Mouse (Mus musculus): ENCODE measurements around the gene Itga1.

Gene Itga1

DNA sequence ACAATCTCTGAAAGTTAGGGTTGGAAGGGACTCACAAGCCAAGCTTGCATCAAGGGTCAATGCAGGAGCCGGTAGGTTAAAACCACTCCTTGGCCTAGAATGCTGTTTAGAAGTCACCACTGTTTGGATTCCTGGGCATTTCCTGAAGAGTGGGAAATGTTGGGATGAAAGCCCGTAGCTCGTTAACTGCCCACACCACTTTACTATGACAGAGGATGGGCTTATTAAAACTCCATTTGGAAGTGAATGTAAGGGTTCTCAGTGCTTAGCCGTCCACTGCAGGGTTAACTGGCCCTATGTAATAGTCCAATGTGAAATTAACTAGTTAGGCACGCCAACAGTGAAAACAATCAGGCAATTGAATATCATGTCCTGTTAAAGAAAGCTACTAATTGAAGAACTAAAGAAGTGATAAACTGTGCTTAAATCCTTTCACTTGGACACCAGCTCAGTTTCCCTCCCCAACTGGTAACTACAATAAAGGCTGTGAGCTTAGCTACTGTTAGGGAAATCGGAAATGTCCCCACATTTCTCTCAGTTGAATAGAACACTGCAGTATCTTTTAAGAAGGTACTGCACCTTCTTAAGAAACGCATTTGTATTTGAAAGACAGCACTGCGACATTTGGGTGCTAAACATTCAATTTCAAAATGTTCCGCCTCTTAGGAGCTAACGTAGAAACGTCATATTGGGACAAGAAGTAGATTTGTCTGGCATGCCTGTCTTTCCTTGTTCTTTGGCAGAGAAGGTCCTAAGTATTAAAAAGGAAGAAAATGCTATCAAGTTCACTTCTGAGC, 1.2 kb downstream of the Itga1 start:
- no peak for DNase-seq (ENCODE audit: extremely low read depth, insufficient read length, low spot score)

DNA sequence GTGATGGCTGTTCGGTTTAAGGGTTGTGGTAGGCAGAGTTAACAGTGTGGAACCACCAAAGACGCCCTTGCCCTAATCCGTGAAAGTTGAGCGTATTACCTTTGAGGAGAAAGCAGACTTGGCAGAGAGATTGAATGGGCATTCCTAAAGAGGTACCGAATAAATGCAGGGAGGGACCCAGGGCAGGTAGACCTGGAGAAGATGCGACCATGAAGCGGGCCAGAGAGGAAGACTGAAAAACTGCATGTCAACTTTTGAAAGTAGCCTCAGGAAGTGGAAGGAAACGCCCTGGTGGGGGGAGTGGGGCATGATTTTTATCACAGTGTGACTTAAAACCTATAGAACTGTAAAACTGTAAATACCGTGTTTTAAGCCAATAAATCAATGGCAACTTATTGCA, 2.4 kb downstream of the Itga1 start:
- no peak for DNase-seq (ENCODE audit: extremely low read depth, insufficient read length, low spot score)

- no peak for DNase-seq (ENCODE audit: extremely low read depth, insufficient read length, low spot score)
These were observed 3.5 kb downstream of the Itga1 start for GRCm38 (mm10) chr13:115098227-115098626.

DNA sequence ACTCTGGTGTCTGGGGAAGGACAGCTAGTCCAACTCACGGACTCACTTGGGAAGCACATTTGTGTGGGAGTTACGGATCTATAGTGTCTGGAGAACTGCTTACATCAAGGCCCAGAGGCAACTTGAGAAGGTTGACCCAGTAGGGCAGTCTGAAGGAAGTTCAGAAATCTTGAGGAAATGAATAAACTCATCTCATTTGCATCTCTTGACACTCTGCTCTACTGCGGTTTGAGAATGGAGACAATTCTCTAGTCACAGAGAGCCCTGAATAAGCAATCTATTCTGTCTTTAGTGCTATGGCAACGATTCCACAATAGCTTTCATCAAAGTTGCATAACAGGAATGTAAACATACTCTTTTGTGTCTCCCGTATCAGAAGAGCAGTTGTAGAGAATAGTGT, 4.8 kb downstream of the Itga1 start:
- DNase-seq (ENCODE audit: extremely low read depth, insufficient read length, low spot score): no peak

GRCm38 (mm10) chr13:115096216-115096615, 5.5 kb downstream of the Itga1 start:
- no peak for DNase-seq (ENCODE audit: extremely low read depth, insufficient read length, low spot score)

DNA sequence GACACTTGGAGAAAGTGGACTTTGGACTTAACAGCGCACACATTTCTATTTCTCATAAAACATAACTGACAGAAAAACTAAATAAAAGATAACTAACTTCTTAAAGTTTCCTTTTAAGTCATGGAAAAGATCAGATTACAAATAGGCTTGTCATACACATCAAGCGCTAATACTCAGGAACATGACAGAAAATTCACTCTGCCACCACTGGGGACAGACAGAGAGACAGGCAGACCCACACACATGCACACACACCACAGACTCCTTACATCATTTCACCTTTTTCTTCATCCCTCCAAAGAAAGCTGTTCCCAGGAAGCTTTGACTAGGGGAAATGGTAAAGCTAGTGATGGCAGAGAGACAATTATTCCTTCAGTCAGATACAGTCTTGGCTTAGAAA, 6.4 kb downstream of the Itga1 start:
- no peak for DNase-seq (ENCODE audit: extremely low read depth, insufficient read length, low spot score)

DNA sequence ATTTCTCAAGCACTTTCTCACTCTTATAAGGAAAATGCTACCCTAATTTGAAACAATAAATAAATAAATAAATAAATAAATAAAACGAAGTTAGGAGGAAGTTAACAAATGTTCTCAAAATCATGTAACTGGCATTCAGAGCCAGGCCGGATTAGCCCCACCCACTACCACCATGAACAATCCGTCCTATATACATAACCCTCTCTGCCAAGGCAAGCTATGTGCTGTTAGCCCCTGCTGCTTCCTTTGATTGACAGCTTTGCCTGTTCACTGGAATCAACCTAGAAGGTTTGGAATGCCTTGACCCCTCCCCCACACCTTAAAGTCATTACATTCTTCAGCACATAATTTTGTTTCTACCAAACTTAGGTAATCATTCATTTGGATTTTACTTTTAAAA, 10.3 kb downstream of the Itga1 start:
- no peak for DNase-seq (ENCODE audit: extremely low read depth, insufficient read length, low spot score)

- no peak for DNase-seq (ENCODE audit: extremely low read depth, insufficient read length, low spot score)
These were observed 10.8 kb downstream of the Itga1 start for GRCm38 (mm10) chr13:115090977-115091445.

DNA sequence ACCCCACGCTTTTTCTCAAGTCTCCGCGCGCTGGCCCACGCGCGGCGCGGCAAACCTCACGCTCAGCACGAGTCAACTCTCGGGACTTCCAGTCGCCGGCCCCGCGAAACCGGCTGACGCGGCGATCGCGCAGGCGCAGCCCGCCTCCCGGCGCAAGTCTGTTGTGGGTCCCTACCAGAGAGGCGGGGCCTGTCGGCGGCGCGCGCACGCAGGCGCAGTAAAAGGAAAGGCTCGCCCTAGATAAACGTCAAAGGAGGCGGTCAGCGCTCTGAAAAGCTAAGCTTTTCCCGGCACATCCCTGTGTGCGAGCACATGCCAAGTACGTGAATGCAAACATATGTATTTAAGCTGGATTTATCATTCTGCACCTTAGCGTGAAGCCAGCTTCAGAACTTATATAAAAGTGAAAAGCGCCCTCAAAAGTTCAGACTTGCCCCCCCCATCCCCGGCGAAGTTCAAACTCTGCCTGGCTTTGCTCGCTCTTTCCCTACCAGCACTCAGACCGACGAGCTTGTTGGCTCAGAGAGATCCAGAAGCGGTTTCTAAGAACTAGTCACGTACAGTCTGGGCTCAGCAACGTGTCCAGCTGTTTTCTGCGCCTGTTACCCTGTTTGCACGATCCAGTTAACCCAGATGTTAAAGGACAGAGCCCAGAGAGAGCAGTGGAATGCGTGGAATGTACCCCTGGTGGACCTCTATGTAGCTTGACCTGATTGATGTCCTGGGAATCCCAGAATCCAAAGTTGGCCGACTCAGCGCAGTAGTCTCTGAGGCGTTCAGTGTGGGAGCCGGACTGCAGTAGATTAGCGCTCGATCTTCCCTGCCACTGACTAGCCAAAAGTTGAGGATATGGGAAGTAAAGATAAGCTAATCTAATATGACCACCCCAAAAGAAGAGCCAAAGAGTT, 11.4 kb downstream of the Itga1 start, which contains the start of gene Pelo:
Pelo (minus strand) TSS at position 118 of the 908 bp plus-strand sequence.
- peak; percentile 94 for DNase-seq (ENCODE audit: extremely low read depth, insufficient read length, low spot score)

GRCm38 (mm10) chr13:115089395-115090025, 12.3 kb downstream of the Itga1 start:
- peak; percentile 52 for DNase-seq (ENCODE audit: extremely low read depth, insufficient read length, low spot score)

GRCm38 (mm10) chr13:115089020-115089394, 12.8 kb downstream of the Itga1 start:
- no peak for DNase-seq (ENCODE audit: extremely low read depth, insufficient read length, low spot score)

- no peak for DNase-seq (ENCODE audit: extremely low read depth, insufficient read length, low spot score)
These were observed 15.8 kb downstream of the Itga1 start for GRCm38 (mm10) chr13:115085974-115086373.

DNA sequence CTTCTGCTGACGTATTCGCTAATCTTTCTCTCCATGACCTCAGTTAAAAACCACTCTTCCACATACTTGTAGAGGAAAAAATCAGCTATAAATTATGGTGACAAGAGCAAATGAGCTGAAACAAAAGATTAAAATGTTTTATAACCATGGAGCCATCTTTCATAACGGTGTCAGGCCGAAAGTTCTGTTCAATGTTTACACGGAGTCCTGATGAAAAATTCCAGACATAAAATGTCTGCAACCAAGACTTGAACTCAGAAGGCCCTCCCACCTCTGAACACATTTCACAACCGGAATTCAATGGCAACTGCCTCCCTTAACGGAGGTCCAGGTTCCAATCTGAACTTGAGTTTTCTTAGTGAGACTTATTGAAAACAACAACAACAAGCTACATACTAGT, 19.4 kb downstream of the Itga1 start:
- DNase-seq (ENCODE audit: extremely low read depth, insufficient read length, low spot score): no peak

- no peak for DNase-seq (ENCODE audit: extremely low read depth, insufficient read length, low spot score)
These were observed 21.7 kb downstream of the Itga1 start for GRCm38 (mm10) chr13:115079996-115080585.

- DNase-seq (ENCODE audit: extremely low read depth, insufficient read length, low spot score): no peak
These were observed 22.6 kb downstream of the Itga1 start for GRCm38 (mm10) chr13:115078997-115079685.

GRCm38 (mm10) chr13:115077346-115078134, 24.2 kb downstream of the Itga1 start:
- DNase-seq (ENCODE audit: extremely low read depth, insufficient read length, low spot score): no peak

GRCm38 (mm10) chr13:115072386-115072785, 29.4 kb downstream of the Itga1 start:
- no peak for DNase-seq (ENCODE audit: extremely low read depth, insufficient read length, low spot score)

- no peak for DNase-seq (ENCODE audit: extremely low read depth, insufficient read length, low spot score)
These were observed 30.3 kb downstream of the Itga1 start for GRCm38 (mm10) chr13:115071431-115071830.

GRCm38 (mm10) chr13:115067968-115068330, 33.8 kb downstream of the Itga1 start:
- no peak for DNase-seq (ENCODE audit: extremely low read depth, insufficient read length, low spot score)
